Mouse (Mus musculus) heart, postnatal 0 days (tissue): ENCODE data around the gene Olfr649.

Experiments
- CTCF ChIP-seq: IDR thresholded peaks from 2 replicates; pipeline ENCODE4 v1.5.1; 2016; ENCODE audit warnings: antibody characterized with exemption, control low read depth, low read depth
- EP300 ChIP-seq: IDR thresholded peaks from 2 replicates; pipeline ENCODE4 v1.6.1; 2016; ENCODE audit warnings: antibody characterized with exemption, low read depth

GRCm38 (mm10) chr7:104240857-104241256 is 45.1 kb upstream of the Olfr649 start:
- TF ChIP-seq EP300, result no peak
- TF ChIP-seq CTCF, result no peak
